Mouse (Mus musculus): ENCODE measurements at regions not wholly inside any gene's neighbourhood (a gene's known extent, or its start where the extent isn't known, plus 50 kb on each side); places are given as distances from the start of the nearest gene placed in this dataset.

DNA sequence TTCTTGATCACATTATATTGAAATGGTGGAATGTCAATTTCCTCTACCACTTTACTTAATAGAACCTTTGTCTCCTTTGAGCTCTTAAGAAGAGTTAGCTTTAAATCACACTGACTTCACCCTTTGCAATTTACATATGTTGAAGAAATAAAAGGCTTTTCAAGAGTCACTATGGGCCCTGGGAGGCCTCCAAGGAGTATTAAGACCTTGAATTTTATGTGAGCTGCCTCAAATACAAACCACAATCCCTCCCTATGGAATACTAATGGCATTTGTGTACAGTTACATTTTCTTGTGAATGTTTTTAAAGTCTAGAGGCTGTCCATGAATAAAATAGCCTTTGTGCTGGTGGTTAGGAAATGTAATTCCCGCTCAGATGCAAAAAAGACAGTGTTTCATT, 1262.7 kb downstream of the Cdh11 start:
- Histone ChIP-seq H3K27ac (ENCODE audit: insufficient read depth, low read length) (no peak overlapping the region), H3K4me3 (ENCODE audit: insufficient read depth, low read length) (no peak overlapping the region), H3K4me1 (ENCODE audit: control insufficient read depth, insufficient read depth, low read length) (no peaks in the 10 kb centered on the region)
- TF ChIP-seq CTCF (IDR thresholded peaks at IDR 0.05; ENCODE audit: extremely low read depth, insufficient read depth, low read length) (no peak), POLR2A (IDR thresholded peaks at IDR 0.05; ENCODE audit: extremely low read depth, insufficient read depth, low read length) (no peak)

GRCm38 (mm10) chr8:101478554-101479314, 1306.7 kb downstream of the Cdh11 start:
- Histone ChIP-seq H3K4me1 (ENCODE audit: control insufficient read depth, insufficient read depth, low read length) (no peaks in the 10 kb centered on the region), H3K4me3 (ENCODE audit: insufficient read depth, low read length) (no peak overlapping the region), H3K27ac (ENCODE audit: insufficient read depth, low read length) (no peak overlapping the region)
- TF ChIP-seq CTCF (IDR thresholded peaks at IDR 0.05; ENCODE audit: extremely low read depth, insufficient read depth, low read length) (no peak), POLR2A (IDR thresholded peaks at IDR 0.05; ENCODE audit: extremely low read depth, insufficient read depth, low read length) (no peak)

GRCm38 (mm10) chr8:101466363-101466762, 1319.1 kb downstream of the Cdh11 start:
- Histone ChIP-seq H3K4me1 (ENCODE audit: control insufficient read depth, insufficient read depth, low read length) (no peaks in the 10 kb centered on the region), H3K4me3 (ENCODE audit: insufficient read depth, low read length) (no peak overlapping the region), H3K27ac (ENCODE audit: insufficient read depth, low read length) (no peak overlapping the region)
- TF ChIP-seq POLR2A (IDR thresholded peaks at IDR 0.05; ENCODE audit: extremely low read depth, insufficient read depth, low read length) (no peak), CTCF (IDR thresholded peaks at IDR 0.05; ENCODE audit: extremely low read depth, insufficient read depth, low read length) (no peak)

DNA sequence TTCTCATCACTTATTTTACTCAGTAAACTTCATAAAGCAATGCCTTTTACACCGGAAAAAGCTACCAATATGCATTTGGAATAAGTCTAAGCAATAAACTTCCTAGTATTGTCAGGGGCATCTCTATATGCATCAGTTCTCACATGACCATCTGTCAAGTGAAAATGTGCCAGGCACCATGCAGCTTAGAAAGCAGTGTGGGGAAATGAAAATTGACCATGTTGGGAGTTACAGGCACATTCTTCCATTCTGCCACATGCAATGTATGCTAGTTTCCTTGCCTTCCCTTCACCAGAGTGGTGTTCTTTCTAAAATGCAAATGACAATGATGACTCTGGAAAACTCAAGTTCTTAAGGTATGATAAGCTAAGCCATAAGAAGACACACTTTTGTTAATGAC, 1322.9 kb downstream of the Cdh11 start:
- Histone ChIP-seq H3K27ac (ENCODE audit: insufficient read depth, low read length) (no peak overlapping the region), H3K4me1 (ENCODE audit: control insufficient read depth, insufficient read depth, low read length) (no peaks in the 10 kb centered on the region), H3K4me3 (ENCODE audit: insufficient read depth, low read length) (no peak overlapping the region)
- TF ChIP-seq CTCF (IDR thresholded peaks at IDR 0.05; ENCODE audit: extremely low read depth, insufficient read depth, low read length) (no peak), POLR2A (IDR thresholded peaks at IDR 0.05; ENCODE audit: extremely low read depth, insufficient read depth, low read length) (no peak)

- no peaks in the 10 kb centered on the region for H3K4me1 ChIP-seq (ENCODE audit: control insufficient read depth, insufficient read depth, low read length)
- H3K4me3 ChIP-seq (ENCODE audit: insufficient read depth, low read length) = no peak overlapping the region
- TF ChIP-seq CTCF (IDR thresholded peaks at IDR 0.05; ENCODE audit: extremely low read depth, insufficient read depth, low read length) (no peak), POLR2A (IDR thresholded peaks at IDR 0.05; ENCODE audit: extremely low read depth, insufficient read depth, low read length) (no peak)
- H3K27ac ChIP-seq (ENCODE audit: insufficient read depth, low read length) = no peak overlapping the region
These were observed 1340.7 kb downstream of the Cdh11 start for GRCm38 (mm10) chr8:101444730-101445129.

- no peak overlapping the region for H3K4me3 ChIP-seq (ENCODE audit: insufficient read depth, low read length)
- H3K4me1 ChIP-seq (ENCODE audit: control insufficient read depth, insufficient read depth, low read length) = no peaks in the 10 kb centered on the region
- no peak overlapping the region for H3K27ac ChIP-seq (ENCODE audit: insufficient read depth, low read length)
- TF ChIP-seq POLR2A (IDR thresholded peaks at IDR 0.05; ENCODE audit: extremely low read depth, insufficient read depth, low read length) (no peak), CTCF (IDR thresholded peaks at IDR 0.05; ENCODE audit: extremely low read depth, insufficient read depth, low read length) (no peak)
These were observed 1342.9 kb downstream of the Cdh11 start for GRCm38 (mm10) chr8:101442563-101442962.

DNA sequence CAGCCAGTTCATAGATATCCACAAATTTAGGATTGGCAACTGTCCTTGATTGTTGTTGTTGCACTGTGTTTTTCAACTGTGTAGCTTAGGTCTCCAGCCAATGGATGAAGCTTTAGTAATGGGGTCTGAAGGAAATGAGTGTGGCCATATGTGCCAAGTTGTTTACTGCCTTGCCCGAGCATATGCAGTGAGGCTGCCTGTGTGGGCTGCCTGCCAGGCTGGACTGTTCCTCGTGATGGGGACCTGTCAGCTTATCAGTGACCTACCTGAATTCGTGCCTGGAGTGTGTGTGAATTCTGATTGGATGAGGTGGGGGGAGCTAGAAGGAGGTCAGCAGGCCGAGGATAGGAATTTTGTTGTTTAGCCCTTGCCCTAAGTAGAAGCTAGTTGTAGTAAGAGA, 1349.8 kb downstream of the Cdh11 start:
- Histone ChIP-seq H3K4me1 (ENCODE audit: control insufficient read depth, insufficient read depth, low read length) (no peaks in the 10 kb centered on the region), H3K4me3 (ENCODE audit: insufficient read depth, low read length) (no peak overlapping the region), H3K27ac (ENCODE audit: insufficient read depth, low read length) (no peak overlapping the region)
- TF ChIP-seq CTCF (IDR thresholded peaks at IDR 0.05; ENCODE audit: extremely low read depth, insufficient read depth, low read length) (no peak), POLR2A (IDR thresholded peaks at IDR 0.05; ENCODE audit: extremely low read depth, insufficient read depth, low read length) (no peak)

Measured in cortical plate, adult 2 months (tissue).